In genomic region chr3:90155996-90156395, GRCm38 (mm10) we compare ENCODE assay signal across 26 mouse cellular contexts. TPM values are rescaled to one million over a fixed set of nuclear protein-coding genes. Genes with fewer than 3 reads are reported as not detected.
DNase-seq lines count a peak whose midpoint lies in the region; ATAC-seq and TF ChIP-seq lines count a peak whose summit lies in the region.
"Had no signal": no experiment of that assay in that cellular context is flagged by ENCODE, and none has a peak within 500 bp of the region (broad histone marks: within the 10 kb centered on the region; RNA-seq: fewer than 3 reads in every experiment).

No protein-coding gene starts in this region.

- no peak overlapping the region for H3K4me3 ChIP-seq in kidney, embryonic 16.5 days (ENCODE audit: low read length)
- H3K4me3 ChIP-seq in kidney, adult 2 months (ENCODE audit: insufficient read depth, low read depth, low read length) = no peak overlapping the region
- no peak overlapping the region for H3K4me3 ChIP-seq in midbrain, embryonic 11.5 days (ENCODE audit: low read depth, low read length)
- no peak overlapping the region for H3K4me3 ChIP-seq in midbrain, postnatal 0 days (ENCODE audit: low read depth, low read length)
- H3K4me3 ChIP-seq: forebrain, embryonic 12.5 days; heart, adult 2 months; hindbrain, embryonic 15.5 days; layer of hippocampus, adult 2 months; left cerebral cortex, adult 2 months; limb, embryonic 10.5 days; stomach, embryonic 15.5 days had no signal

- no peak overlapping the region for H3K4me2 ChIP-seq in kidney, embryonic 16.5 days (replicated peaks; ENCODE audit: low read depth, low read length)
- no peak overlapping the region for H3K4me2 ChIP-seq in midbrain, embryonic 11.5 days
- H3K4me2 ChIP-seq in midbrain, postnatal 0 days (ENCODE audit: low read depth, low read length, poor library complexity, severe bottlenecking) = no peak overlapping the region
- H3K4me2 ChIP-seq: forebrain, embryonic 12.5 days; hindbrain, embryonic 15.5 days; liver, embryonic 11.5 days; stomach, embryonic 15.5 days had no signal

- H3K27ac ChIP-seq in kidney, embryonic 16.5 days (ENCODE audit: low read length) = peak overlapping the region; percentile 14; the same call in 1 of the 2 replicates
- H3K27ac ChIP-seq in kidney, adult 2 months (ENCODE audit: insufficient read depth, low read depth, low read length) = no peak overlapping the region
- H3K27ac ChIP-seq in midbrain, embryonic 11.5 days (ENCODE audit: low read depth, low read length) = no peak overlapping the region
- H3K27ac ChIP-seq in midbrain, postnatal 0 days (ENCODE audit: low read depth, low read length) = no peak overlapping the region
- H3K27ac ChIP-seq: forebrain, embryonic 12.5 days; heart, adult 2 months; hindbrain, embryonic 15.5 days; layer of hippocampus, adult 2 months; left cerebral cortex, adult 2 months; limb, embryonic 10.5 days; stomach, embryonic 15.5 days had no signal

- no peaks in the 10 kb centered on the region for H3K36me3 ChIP-seq in kidney, embryonic 16.5 days (ENCODE audit: insufficient read depth, low read length)
- no peaks in the 10 kb centered on the region for H3K36me3 ChIP-seq in kidney, adult 2 months (ENCODE audit: control insufficient read depth, insufficient read depth, low read length)
- no peaks in the 10 kb centered on the region for H3K36me3 ChIP-seq in midbrain, embryonic 11.5 days (ENCODE audit: control insufficient read depth, insufficient read depth, low read length)
- H3K36me3 ChIP-seq in midbrain, postnatal 0 days (ENCODE audit: insufficient read depth, low read length) = no peaks in the 10 kb centered on the region
- no peaks in the 10 kb centered on the region for H3K36me3 ChIP-seq in splenic B cell, adult 2 months (ENCODE audit: control insufficient read depth, insufficient read depth, low read length, poor library complexity, severe bottlenecking)
- H3K36me3 ChIP-seq: forebrain, embryonic 12.5 days; hindbrain, embryonic 15.5 days; limb, embryonic 10.5 days; stomach, embryonic 15.5 days had no signal

- H3K4me1 ChIP-seq in kidney, embryonic 16.5 days (ENCODE audit: insufficient read depth, low read length) = 0 out of 2 replicates have a peak, but pooled peaks cover 4% of the 10 kb centered on the region
- H3K4me1 ChIP-seq in kidney, adult 2 months (ENCODE audit: control insufficient read depth, insufficient read depth, low read length) = no peaks in the 10 kb centered on the region
- H3K4me1 ChIP-seq in midbrain, embryonic 11.5 days (ENCODE audit: control insufficient read depth, insufficient read depth, low read length) = no peaks in the 10 kb centered on the region
- H3K4me1 ChIP-seq in midbrain, postnatal 0 days (ENCODE audit: insufficient read depth, low read length) = no peaks in the 10 kb centered on the region
- H3K4me1 ChIP-seq: forebrain, embryonic 12.5 days; hindbrain, embryonic 15.5 days; limb, embryonic 10.5 days; stomach, embryonic 15.5 days had no signal

- no peaks in the 10 kb centered on the region for H3K9me3 ChIP-seq in kidney, embryonic 16.5 days (ENCODE audit: low read length)
- no peaks in the 10 kb centered on the region for H3K9me3 ChIP-seq in midbrain, embryonic 11.5 days (ENCODE audit: control insufficient read depth, low read length)
- H3K9me3 ChIP-seq in midbrain, postnatal 0 days (ENCODE audit: low read length) = no peaks in the 10 kb centered on the region
- H3K9me3 ChIP-seq: forebrain, embryonic 12.5 days; hindbrain, embryonic 15.5 days; limb, embryonic 10.5 days; stomach, embryonic 15.5 days had no signal

- 66% methylated on average over 5 of the region's 5 CpGs for WGBS in kidney, embryonic 16.5 days
- WGBS in kidney, adult 2 months = 57% methylated on average over 5 of the region's 5 CpGs
- WGBS in midbrain, embryonic 11.5 days = 80% methylated on average over 5 of the region's 5 CpGs
- 62% methylated on average over 5 of the region's 5 CpGs for WGBS in midbrain, postnatal 0 days

- H3K27me3 ChIP-seq in kidney, embryonic 16.5 days (ENCODE audit: insufficient read depth, low read length) = no peaks in the 10 kb centered on the region
- no peaks in the 10 kb centered on the region for H3K27me3 ChIP-seq in kidney, adult 2 months (replicated peaks; ENCODE audit: control insufficient read depth, insufficient read depth, low read length)
- H3K27me3 ChIP-seq in midbrain, embryonic 11.5 days (ENCODE audit: control insufficient read depth, insufficient read depth, low read length) = no peaks in the 10 kb centered on the region
- H3K27me3 ChIP-seq in midbrain, postnatal 0 days (ENCODE audit: insufficient read depth, low read length) = no peaks in the 10 kb centered on the region
- no peaks in the 10 kb centered on the region for H3K27me3 ChIP-seq in splenic B cell, adult 2 months (ENCODE audit: control insufficient read depth, insufficient read depth, low read length, poor library complexity, severe bottlenecking)
- H3K27me3 ChIP-seq: forebrain, embryonic 12.5 days; hindbrain, embryonic 15.5 days; stomach, embryonic 15.5 days had no signal

- DNase-seq in kidney, adult 2 months = no peak
- peak; percentile 56 for DNase-seq in midbrain, embryonic 11.5 days (ENCODE audit: low spot score, missing footprints)
- no peak for DNase-seq in midbrain, postnatal 0 days (ENCODE audit: low spot score)
- DNase-seq in splenic B cell, adult 2 months (ENCODE audit: low read depth, low spot score) = peak; percentile 71
- DNase-seq in left cerebral cortex, postnatal 14 days (ENCODE audit: low spot score in 2 of 2) = no peak
- DNase-seq in thymus, postnatal 36 days = no peak
- DNase-seq: adrenal gland, adult 2 months; cerebellum, adult 11-12 months; cerebellum, postnatal 14 days; gastrocnemius, postnatal 10 days; heart, postnatal 36 days; kidney, postnatal 10 days; lung, adult 2 months; thymus, adult 2 months had no signal

- intact Hi-C loops in left cerebral cortex, postnatal 14 days (cut with DNase I) = no loop called here

- H3K9ac ChIP-seq in kidney, embryonic 16.5 days (replicated peaks; ENCODE audit: low read length) = no peak overlapping the region
- no peak overlapping the region for H3K9ac ChIP-seq in midbrain, embryonic 11.5 days (ENCODE audit: low read length)
- no peak overlapping the region for H3K9ac ChIP-seq in midbrain, postnatal 0 days (replicated peaks; ENCODE audit: low read length, poor library complexity, severe bottlenecking)
- H3K9ac ChIP-seq: forebrain, embryonic 12.5 days; hindbrain, embryonic 15.5 days; stomach, embryonic 15.5 days had no signal

- no peak for TF ChIP-seq CTCF in kidney, adult 2 months (conservative IDR thresholded peaks at IDR 0.05; ENCODE audit: insufficient read depth, insufficient read length, low read depth, low read length)
- no peak for TF ChIP-seq CTCF in midbrain, postnatal 0 days (IDR thresholded peaks at IDR 0.05)

- TF ChIP-seq POLR2A in kidney, adult 2 months (IDR thresholded peaks at IDR 0.05; ENCODE audit: low read depth, low read length) = no peak

- ATAC-seq in kidney, embryonic 16.5 days (ENCODE audit: low FRiP score, low TSS enrichment) = no peak
- ATAC-seq in midbrain, embryonic 11.5 days (ENCODE audit: low FRiP score) = no peak
- no peak for ATAC-seq in midbrain, postnatal 0 days (ENCODE audit: low FRiP score)
- ATAC-seq in granulocyte monocyte progenitor cell, adult 5-6 weeks (replicated peaks; ENCODE audit: poor library complexity, severe bottlenecking) = peak; percentile 97
- ATAC-seq: intestine, embryonic 16.5 days; midbrain, embryonic 16.5 days had no signal

RNA-seq across cellular contexts. Expression of gene Nup210l, which starts 52.1 kb away (rescaled TPM):
- polyA plus RNA-seq in kidney, embryonic 16.5 days (2015; fragmentation: Nextera tagmentation; extraction: Ambion mirVana) = 0.36 and 0.60 TPM in 2 replicates
- 0.12 and 0.14 TPM in 2 replicates for polyA plus RNA-seq in kidney, adult 2 months (2012; rRNA removed)
- 0.57 and 0.60 TPM in 2 replicates for polyA plus RNA-seq in midbrain, embryonic 11.5 days (2014; fragmentation: Nextera tagmentation; extraction: Ambion mirVana)
- total RNA-seq in midbrain, postnatal 0 days (2014; rRNA removed) = 0.24 and 0.55 TPM in 2 replicates
- 0.17 and 0.22 TPM in 2 replicates for polyA plus RNA-seq in midbrain, postnatal 0 days (2015; fragmentation: Nextera tagmentation; extraction: Ambion mirVana)
- total RNA-seq in granulocyte monocyte progenitor cell, adult 5-6 weeks (2014; fragmentation: Nextera tagmentation) = 0.28 and 1.8 TPM in 2 replicates
- total RNA-seq in granulocyte monocyte progenitor cell, adult 5-6 weeks (2017) = 0.31 and 0.52 TPM in 2 replicates
- total RNA-seq in left cerebral cortex, postnatal 14 days (2021) = under 1 TPM; 0.38 to 0.55 TPM

RNA-seq across cellular contexts. Expression of gene Rps27, which starts 57.5 kb away (rescaled TPM):
- polyA plus RNA-seq in kidney, embryonic 16.5 days (2015; fragmentation: Nextera tagmentation; extraction: Ambion mirVana) = 1,193 and 1,390 TPM in 2 replicates
- polyA plus RNA-seq in kidney, adult 2 months (2012; rRNA removed) = 944 and 1,038 TPM in 2 replicates
- polyA plus RNA-seq in midbrain, embryonic 11.5 days (2014; fragmentation: Nextera tagmentation; extraction: Ambion mirVana) = 1,063 and 1,232 TPM in 2 replicates
- total RNA-seq in midbrain, postnatal 0 days (2014; rRNA removed) = 2,807 and 2,947 TPM in 2 replicates
- 773 and 821 TPM in 2 replicates for polyA plus RNA-seq in midbrain, postnatal 0 days (2015; fragmentation: Nextera tagmentation; extraction: Ambion mirVana)
- 6,284 and 6,500 TPM in 2 replicates for total RNA-seq in granulocyte monocyte progenitor cell, adult 5-6 weeks (2014; fragmentation: Nextera tagmentation)
- 3,798 and 4,186 TPM in 2 replicates for total RNA-seq in granulocyte monocyte progenitor cell, adult 5-6 weeks (2017)
- total RNA-seq in left cerebral cortex, postnatal 14 days (2021) = 100 to 1,000 TPM; 647 to 683 TPM

RNA-seq across cellular contexts. Expression of gene Rab13, which starts 57.5 kb away (rescaled TPM):
- 37.2 and 42.6 TPM in 2 replicates for polyA plus RNA-seq in kidney, embryonic 16.5 days (2015; fragmentation: Nextera tagmentation; extraction: Ambion mirVana)
- polyA plus RNA-seq in kidney, adult 2 months (2012; rRNA removed) = 5.0 and 7.7 TPM in 2 replicates
- polyA plus RNA-seq in midbrain, embryonic 11.5 days (2014; fragmentation: Nextera tagmentation; extraction: Ambion mirVana) = 14.4 and 16.4 TPM in 2 replicates
- total RNA-seq in midbrain, postnatal 0 days (2014; rRNA removed) = 3.9 and 5.9 TPM in 2 replicates
- polyA plus RNA-seq in midbrain, postnatal 0 days (2015; fragmentation: Nextera tagmentation; extraction: Ambion mirVana) = 17.4 and 18.5 TPM in 2 replicates
- 1.1 and 1.3 TPM in 2 replicates for total RNA-seq in granulocyte monocyte progenitor cell, adult 5-6 weeks (2014; fragmentation: Nextera tagmentation)
- 0.52 and 3.0 TPM in 2 replicates for total RNA-seq in granulocyte monocyte progenitor cell, adult 5-6 weeks (2017)
- 1 to 10 TPM; 5.8 to 5.9 TPM for total RNA-seq in left cerebral cortex, postnatal 14 days (2021)

Comparison
In these comparisons a context has a peak if more than half of its experiments do, and no peak if none do; other contexts are left out.
1. DNase-seq: peak in midbrain, embryonic 11.5 days (single experiment) and splenic B cell, adult 2 months (single experiment); none in kidney, adult 2 months (single experiment), midbrain, postnatal 0 days (single experiment), left cerebral cortex, postnatal 14 days (0 of 2) and thymus, postnatal 36 days (0 of 2).